ENCODE assay signal across 14 mouse cellular contexts in genomic region chr7:136838971-136839370, GRCm38 (mm10). TPM values are rescaled to one million over a fixed set of nuclear protein-coding genes. Genes with fewer than 3 reads are reported as not detected.
DNase-seq lines count a peak whose midpoint lies in the region; ATAC-seq and TF ChIP-seq lines count a peak whose summit lies in the region.
"Had no signal": no experiment of that assay in that cellular context is flagged by ENCODE, and none has a peak within 500 bp of the region (broad histone marks: within the 10 kb centered on the region; RNA-seq: fewer than 3 reads in every experiment).

No protein-coding gene starts in this region.

- H3K79me2 ChIP-seq in heart, adult 2 months (replicated peaks; ENCODE audit: control insufficient read depth, insufficient read depth, low read length), result no peaks in the 10 kb centered on the region

- 36% methylated on average over 5 of the region's 5 CpGs for WGBS in heart, adult 2 months
- WGBS in heart, embryonic 10.5 days, result 72% methylated on average over 5 of the region's 5 CpGs
- WGBS in lung, postnatal 0 days, result 41% methylated on average over 5 of the region's 5 CpGs
- 52% methylated on average over 5 of the region's 5 CpGs for WGBS in heart, postnatal 0 days
- 47% methylated on average over 5 of the region's 5 CpGs for WGBS in stomach, embryonic 16.5 days

- peak overlapping the region; percentile 85 for H3K27ac ChIP-seq in heart, adult 2 months
- H3K27ac ChIP-seq in heart, embryonic 10.5 days, result no peak overlapping the region
- H3K27ac ChIP-seq in lung, postnatal 0 days (ENCODE audit: low read length), result no peak overlapping the region
- H3K27ac ChIP-seq in heart, postnatal 0 days (ENCODE audit: low read depth), result peak overlapping the region; percentile 78
- no peak overlapping the region for H3K27ac ChIP-seq in stomach, embryonic 16.5 days (ENCODE audit: low read length)
- H3K27ac ChIP-seq: embryonic facial prominence, embryonic 12.5 days; hindbrain, embryonic 10.5 days; midbrain, embryonic 13.5 days; neural tube, embryonic 12.5 days had no signal

- no peak for ATAC-seq in lung, postnatal 0 days
- ATAC-seq in heart, postnatal 0 days (ENCODE audit: insufficient read depth, low read depth), result peak; percentile 27
- ATAC-seq in stomach, embryonic 16.5 days (ENCODE audit: insufficient read depth, low FRiP score), result 0 out of 2 replicates have a peak, but pooled peaks have one; percentile 25
- ATAC-seq: forebrain, postnatal 0 days; midbrain, embryonic 13.5 days had no signal

- H3K27me3 ChIP-seq in heart, adult 2 months (ENCODE audit: control insufficient read depth, insufficient read depth, low read length), result no peaks in the 10 kb centered on the region
- H3K27me3 ChIP-seq in heart, embryonic 10.5 days (ENCODE audit: insufficient read depth, poor library complexity, severe bottlenecking), result no peaks in the 10 kb centered on the region
- H3K27me3 ChIP-seq in lung, postnatal 0 days (replicated peaks; ENCODE audit: insufficient read depth, low read length), result no peaks in the 10 kb centered on the region
- no peaks in the 10 kb centered on the region for H3K27me3 ChIP-seq in heart, postnatal 0 days (ENCODE audit: control insufficient read depth, insufficient read depth, low read length)
- no peaks in the 10 kb centered on the region for H3K27me3 ChIP-seq in stomach, embryonic 16.5 days (ENCODE audit: control insufficient read depth, insufficient read depth, low read length)
- H3K27me3 ChIP-seq: embryonic facial prominence, embryonic 12.5 days; neural tube, embryonic 12.5 days had no signal

- no peak overlapping the region for H3K4me3 ChIP-seq in heart, adult 2 months
- no peak overlapping the region for H3K4me3 ChIP-seq in heart, embryonic 10.5 days
- no peak overlapping the region for H3K4me3 ChIP-seq in lung, postnatal 0 days (ENCODE audit: low read depth, low read length)
- H3K4me3 ChIP-seq in heart, postnatal 0 days (ENCODE audit: low read depth, low read length), result no peak overlapping the region
- H3K4me3 ChIP-seq in stomach, embryonic 16.5 days (replicated peaks; ENCODE audit: low read length), result no peak overlapping the region
- H3K4me3 ChIP-seq: embryonic facial prominence, embryonic 12.5 days; hindbrain, embryonic 10.5 days; midbrain, embryonic 13.5 days; neural tube, embryonic 12.5 days had no signal

- H3K36me3 ChIP-seq in heart, adult 2 months (ENCODE audit: control insufficient read depth, insufficient read depth, low read length), result peaks cover 3% of the 10 kb centered on the region
- no peaks in the 10 kb centered on the region for H3K36me3 ChIP-seq in heart, embryonic 10.5 days
- H3K36me3 ChIP-seq in lung, postnatal 0 days (ENCODE audit: insufficient read depth, low read length), result no peaks in the 10 kb centered on the region
- no peaks in the 10 kb centered on the region for H3K36me3 ChIP-seq in heart, postnatal 0 days (replicated peaks; ENCODE audit: control insufficient read depth, insufficient read depth, low read length)
- H3K36me3 ChIP-seq in stomach, embryonic 16.5 days (ENCODE audit: control insufficient read depth, insufficient read depth, low read length), result no peaks in the 10 kb centered on the region
- H3K36me3 ChIP-seq: embryonic facial prominence, embryonic 12.5 days; hindbrain, embryonic 10.5 days; midbrain, embryonic 13.5 days; neural tube, embryonic 12.5 days had no signal

- H3K4me1 ChIP-seq in heart, adult 2 months (ENCODE audit: control insufficient read depth, insufficient read depth, low read length), result peaks cover 17% of the 10 kb centered on the region
- peaks cover 20% of the 10 kb centered on the region for H3K4me1 ChIP-seq in heart, embryonic 10.5 days
- no peaks in the 10 kb centered on the region for H3K4me1 ChIP-seq in lung, postnatal 0 days (ENCODE audit: insufficient read depth, low read depth, low read length)
- peaks cover 8% of the 10 kb centered on the region; the same call in 1 of the 2 replicates for H3K4me1 ChIP-seq in heart, postnatal 0 days (ENCODE audit: control insufficient read depth, insufficient read depth)
- H3K4me1 ChIP-seq in stomach, embryonic 16.5 days (ENCODE audit: control insufficient read depth, insufficient read depth, low read length), result peaks cover 13% of the 10 kb centered on the region; the same call in 1 of the 2 replicates

- H3K9ac ChIP-seq in heart, adult 2 months (ENCODE audit: low read depth, low read length), result no peak overlapping the region
- H3K9ac ChIP-seq in lung, postnatal 0 days (replicated peaks; ENCODE audit: low read depth), result no peak overlapping the region
- H3K9ac ChIP-seq in heart, postnatal 0 days (replicated peaks; ENCODE audit: low read depth, low read length), result no peak overlapping the region
- H3K9ac ChIP-seq in stomach, embryonic 16.5 days (ENCODE audit: low read length), result no peak overlapping the region
- H3K9ac ChIP-seq: embryonic facial prominence, embryonic 12.5 days; forebrain, postnatal 0 days; midbrain, embryonic 13.5 days; neural tube, embryonic 12.5 days had no signal

- H3K9me3 ChIP-seq in heart, embryonic 10.5 days, result no peaks in the 10 kb centered on the region
- H3K9me3 ChIP-seq in lung, postnatal 0 days (ENCODE audit: low read length), result no peaks in the 10 kb centered on the region
- H3K9me3 ChIP-seq in heart, postnatal 0 days (replicated peaks; ENCODE audit: control insufficient read depth, low read length), result no peaks in the 10 kb centered on the region
- H3K9me3 ChIP-seq in stomach, embryonic 16.5 days (replicated peaks; ENCODE audit: control insufficient read depth, low read length), result no peaks in the 10 kb centered on the region
- H3K9me3 ChIP-seq: embryonic facial prominence, embryonic 12.5 days; hindbrain, embryonic 10.5 days; midbrain, embryonic 13.5 days; neural tube, embryonic 12.5 days had no signal

- peak; percentile 97 for TF ChIP-seq EP300 in heart, adult 2 months (IDR thresholded peaks at IDR 0.05; ENCODE audit: insufficient read depth, low read depth, low read length)
- no peak for TF ChIP-seq EP300 in lung, postnatal 0 days (IDR thresholded peaks at IDR 0.05)
- peak; percentile 83 for TF ChIP-seq EP300 in heart, postnatal 0 days (IDR thresholded peaks at IDR 0.05; ENCODE audit: low read depth)

- peak; percentile 53 to 70 for DNase-seq in heart, adult 2 months
- no peak for DNase-seq in heart, embryonic 10.5 days (ENCODE audit: low spot score)
- DNase-seq in lung, postnatal 0 days (ENCODE audit: low spot score), result peak; percentile 13
- DNase-seq in lung, postnatal 25 days (ENCODE audit: low spot score), result no peak
- no peak for DNase-seq in heart, postnatal 0 days (ENCODE audit: low spot score)
- no peak for DNase-seq in urinary bladder, postnatal 10 days (ENCODE audit: low spot score)
- DNase-seq: forebrain, postnatal 0 days; retina, postnatal 1 day; thymus, postnatal 14 days had no signal

- intact Hi-C loops in heart, adult 2 months (cut with DNase I), result loop anchor here (1.0 to 10.0 kb wide), 2 partner anchors 11 to 344 kb away; no protein-coding TSS in a partner anchor

- no peak for TF ChIP-seq CTCF in heart, adult 2 months (IDR thresholded peaks at IDR 0.05)
- no peak for TF ChIP-seq CTCF in lung, postnatal 0 days (IDR thresholded peaks at IDR 0.05)
- TF ChIP-seq CTCF in heart, postnatal 0 days (IDR thresholded peaks at IDR 0.05; ENCODE audit: low read depth), result no peak

- no peak for TF ChIP-seq POLR2A in heart, adult 2 months (IDR thresholded peaks at IDR 0.05; ENCODE audit: insufficient read depth, low read depth, low read length)

- H3K4me2 ChIP-seq in lung, postnatal 0 days (replicated peaks; ENCODE audit: low read depth, low read length), result no peak overlapping the region
- no peak overlapping the region for H3K4me2 ChIP-seq in heart, postnatal 0 days (ENCODE audit: low read depth, low read length)
- no peak overlapping the region for H3K4me2 ChIP-seq in stomach, embryonic 16.5 days (ENCODE audit: low read depth, low read length)
- H3K4me2 ChIP-seq: embryonic facial prominence, embryonic 12.5 days; midbrain, embryonic 13.5 days; neural tube, embryonic 12.5 days had no signal

RNA-seq across cellular contexts. Expression of gene Mgmt, which starts 55.4 kb away (rescaled TPM):
- 1 to 10 TPM; 3.6 to 3.7 TPM for total RNA-seq in heart, adult 2 months (2021)
- polyA plus RNA-seq in heart, adult 2 months (2012; rRNA removed), result 3.7 and 3.8 TPM in 2 replicates
- 5.7 and 6.1 TPM in 2 replicates for polyA plus RNA-seq in heart, embryonic 10.5 days (2016; fragmentation: Nextera tagmentation; extraction: Ambion mirVana)
- 1.7 and 1.8 TPM in 2 replicates for polyA plus RNA-seq in lung, postnatal 0 days (2015; fragmentation: Nextera tagmentation; extraction: Ambion mirVana)
- total RNA-seq in heart, postnatal 0 days (2014; rRNA removed; ENCODE audit: low replicate concordance), result 3.6 and 6.4 TPM in 2 replicates
- 5.4 and 7.0 TPM in 2 replicates for polyA plus RNA-seq in heart, postnatal 0 days (2015; fragmentation: Nextera tagmentation; extraction: Ambion mirVana)
- 7.3 and 7.8 TPM in 2 replicates for polyA plus RNA-seq in stomach, embryonic 16.5 days (2015; fragmentation: Nextera tagmentation; extraction: Ambion mirVana)

Comparison
In these comparisons a context has a peak if more than half of its experiments do, and no peak if none do; other contexts are left out.
1. DNase-seq: peak in heart, adult 2 months (2 of 2) and lung, postnatal 0 days (single experiment); none in heart, embryonic 10.5 days (single experiment), lung, postnatal 25 days (single experiment), heart, postnatal 0 days (single experiment) and urinary bladder, postnatal 10 days (single experiment).
2. H3K27ac ChIP-seq: peak in heart, adult 2 months (single experiment) and heart, postnatal 0 days (single experiment); none in heart, embryonic 10.5 days (single experiment), lung, postnatal 0 days (single experiment) and stomach, embryonic 16.5 days (single experiment).